Mouse (Mus musculus) MEL (cell line): ENCODE measurements at regions not wholly inside any gene's neighbourhood (a gene's known extent, or its start where the extent isn't known, plus 50 kb on each side); places are given as distances from the start of the nearest gene placed in this dataset.

Source experiments
- CHD2 ChIP-seq: IDR thresholded peaks from 2 replicates; pipeline ENCODE4 v1.6.1; 2011; ENCODE audit warnings: low read length, improper control_type of control experiment
- CTCF ChIP-seq, 3 experiments: IDR thresholded peaks in 2 of 3; conservative IDR thresholded peaks in 1 of 3; 2 replicates each; pipeline ENCODE4 v1.5.1; 2011 to 2012; ENCODE audit warnings: low read length in 3 of 3, low read depth in 2 of 3, mild to moderate bottlenecking in 2 of 3, improper control_type of control experiment in 1 of 3, inconsistent platforms in 1 of 3, mixed read lengths in 1 of 3, moderate library complexity in 1 of 3; ENCODE audit not compliant: control insufficient read depth in 1 of 3, insufficient read depth in 1 of 3, poor library complexity in 1 of 3, severe bottlenecking in 1 of 3
- ELF1 ChIP-seq: IDR thresholded peaks from 2 replicates; pipeline ENCODE4 v1.6.1; 2014; ENCODE audit warnings: low read depth, mild to moderate bottlenecking, inconsistent platforms, low read length, improper control_type of control experiment, moderate library complexity
- EP300 ChIP-seq, 2 experiments: IDR thresholded peaks; 2 replicates each; pipeline ENCODE4 v1.6.1; 2011; ENCODE audit warnings: improper control_type of control experiment in 2 of 2, low read length in 2 of 2, low read depth in 1 of 2, mild to moderate bottlenecking in 1 of 2
- GATA1 ChIP-seq: IDR thresholded peaks from 2 replicates; pipeline ENCODE4 v1.6.1; 2011; ENCODE audit warnings: low read depth, low read length, improper control_type of control experiment
- HCFC1 ChIP-seq: IDR thresholded peaks from 2 replicates; pipeline ENCODE4 v1.6.1; 2012; ENCODE audit warnings: low read depth, mild to moderate bottlenecking, inconsistent platforms, low read length, improper control_type of control experiment, moderate library complexity
- MAFK ChIP-seq: IDR thresholded peaks from 2 replicates; pipeline ENCODE4 v1.6.1; 2011; ENCODE audit warnings: low read depth, mild to moderate bottlenecking, low read length, improper control_type of control experiment, borderline replicate concordance
- MAX ChIP-seq: IDR thresholded peaks from 2 replicates; pipeline ENCODE4 v1.6.1; 2011; ENCODE audit warnings: low read length, improper control_type of control experiment
- MYB ChIP-seq: IDR thresholded peaks from 2 replicates; pipeline ENCODE4 v1.6.1; 2011; ENCODE audit warnings: mild to moderate bottlenecking, low read depth, low read length, improper control_type of control experiment
- POLR2A ChIP-seq, 2 experiments: IDR thresholded peaks; 2 replicates each; pipeline ENCODE4 v1.6.1; 2011 to 2012; ENCODE audit warnings: low read length in 2 of 2, mild to moderate bottlenecking in 2 of 2, control low read depth in 1 of 2, improper control_type of control experiment in 1 of 2, low read depth in 1 of 2, moderate library complexity in 1 of 2; ENCODE audit not compliant: control insufficient read depth in 1 of 2, insufficient read depth in 1 of 2, poor library complexity in 1 of 2
- TCF12 ChIP-seq: IDR thresholded peaks from 2 replicates; pipeline ENCODE4 v1.6.1; 2014; ENCODE audit warnings: low read depth, mild to moderate bottlenecking, inconsistent platforms, low read length, improper control_type of control experiment, moderate library complexity
- UBTF ChIP-seq: IDR thresholded peaks from 2 replicates; pipeline ENCODE4 v1.6.1; 2012; ENCODE audit warnings: low read depth, mild to moderate bottlenecking, inconsistent platforms, low read length, improper control_type of control experiment, moderate library complexity, borderline replicate concordance; ENCODE audit not compliant: insufficient read depth
- USF2 ChIP-seq, 2 experiments: IDR thresholded peaks; 2 replicates each; pipeline ENCODE4 v1.6.1; 2011 to 2012; ENCODE audit warnings: improper control_type of control experiment in 2 of 2, low read length in 2 of 2, borderline replicate concordance in 1 of 2, inconsistent platforms in 1 of 2, low read depth in 1 of 2, mild to moderate bottlenecking in 1 of 2; ENCODE audit not compliant: insufficient read depth in 1 of 2
- ZNF384 ChIP-seq: IDR thresholded peaks from 2 replicates; pipeline ENCODE4 v1.6.1; 2012; ENCODE audit warnings: low read depth, mild to moderate bottlenecking, inconsistent platforms, low read length, improper control_type of control experiment

DNA sequence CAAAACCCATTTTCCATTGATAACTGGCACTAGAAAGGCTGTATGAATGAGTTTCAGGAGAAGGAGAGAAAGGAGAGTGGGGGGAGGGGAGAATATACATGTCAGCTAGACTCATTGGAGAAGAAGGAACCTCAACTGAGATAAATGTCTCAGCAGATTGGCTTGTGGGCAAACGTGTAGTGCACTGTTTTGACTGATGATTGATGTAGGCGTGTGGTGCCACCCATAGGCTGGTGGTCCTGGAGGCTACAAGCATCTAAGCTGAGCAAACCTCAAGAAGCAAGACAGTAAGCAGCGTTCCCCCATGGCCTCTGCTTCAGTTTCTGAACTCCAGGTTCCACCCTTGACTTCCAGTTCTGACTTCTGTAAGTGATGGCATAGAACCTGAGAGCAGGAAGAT is 121.8 kb upstream of the Rbms1 start:
- TF ChIP-seq TCF12 (no peak), UBTF (no peak), HCFC1 (no peak), CTCF (IDR thresholded peaks at IDR 0.05 in 2 of 3, conservative IDR thresholded peaks at IDR 0.05 in 1 of 3; ENCODE audit: control insufficient read depth in 1 of 3, insufficient read depth in 1 of 3, low read depth in 2 of 3, low read length in 3 of 3, poor library complexity in 1 of 3, severe bottlenecking in 1 of 3) (no peak), POLR2A (IDR thresholded peaks at IDR 0.05; ENCODE audit: control insufficient read depth in 1 of 2, insufficient read depth in 1 of 2, low read depth in 1 of 2, low read length in 2 of 2, poor library complexity in 1 of 2) (no peak), MAFK (no peak), CHD2 (no peak), EP300 (IDR thresholded peaks at IDR 0.05; ENCODE audit: low read depth in 1 of 2, low read length in 2 of 2) (no peak), MAX (no peak), MYB (no peak), ELF1 (no peak), GATA1 (no peak), USF2 (IDR thresholded peaks at IDR 0.05; ENCODE audit: borderline replicate concordance in 1 of 2, insufficient read depth in 1 of 2, low read depth in 1 of 2, low read length in 2 of 2) (no peak), ZNF384 (no peak)
